ENCODE assay signal across 8 mouse cellular contexts in the genomic region with DNA sequence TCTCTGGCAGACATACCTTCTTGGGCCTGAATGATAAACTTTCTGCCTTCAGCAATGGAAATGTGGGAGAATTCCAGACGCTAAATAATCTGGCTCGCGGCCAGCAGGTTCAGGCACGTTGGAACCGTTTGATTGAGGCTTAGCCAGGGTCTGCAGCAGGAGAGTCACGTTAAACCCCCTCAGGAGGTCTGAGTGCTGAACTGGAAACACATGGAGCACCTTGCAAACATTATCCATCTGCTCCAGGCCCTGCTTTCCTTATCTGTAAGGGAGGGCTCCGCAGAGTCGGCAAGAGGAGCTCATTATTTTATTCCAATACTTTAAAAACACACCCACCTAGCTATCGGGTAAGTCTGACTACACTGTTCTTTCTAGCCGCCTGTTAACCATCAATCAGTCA. TPM values are rescaled to one million over a fixed set of nuclear protein-coding genes. Genes with fewer than 3 reads are reported as not detected.
A peak's percentile ranks its signal among the peaks of the same experiment; 100 is the strongest.
DNase-seq lines count a peak whose midpoint lies in the region; ATAC-seq lines count a peak whose summit lies in the region.
"Had no signal": no experiment of that assay in that cellular context is flagged by ENCODE, and none has a peak within 500 bp of the region (broad histone marks: within the 10 kb centered on the region; RNA-seq: fewer than 3 reads in every experiment).

No protein-coding gene starts in this region.

- peak overlapping the region; percentile 39; the same call in 1 of the 2 replicates for H3K27ac ChIP-seq in lung, embryonic 16.5 days (ENCODE audit: low read length)
- H3K27ac ChIP-seq in limb, embryonic 15.5 days: peak overlapping the region; percentile 33; the same call in 1 of the 2 replicates

- no peak for DNase-seq in lung, postnatal 10 days
- DNase-seq in forelimb bud, embryonic 11.5 days (ENCODE audit: low read depth, low spot score): peak; percentile 86
- DNase-seq in testis, postnatal 14 days (ENCODE audit: low spot score): no peak
- DNase-seq in spleen, adult 18-20 months: no peak
- DNase-seq: cerebellum, adult 11-12 months had no signal

- H3K9me3 ChIP-seq in lung, embryonic 16.5 days (ENCODE audit: control insufficient read depth, low read length): no peaks in the 10 kb centered on the region
- no peaks in the 10 kb centered on the region for H3K9me3 ChIP-seq in limb, embryonic 15.5 days

- H3K36me3 ChIP-seq in lung, embryonic 16.5 days (ENCODE audit: control insufficient read depth, insufficient read depth, low read length): no peaks in the 10 kb centered on the region
- H3K36me3 ChIP-seq in limb, embryonic 15.5 days: no peaks in the 10 kb centered on the region

- ATAC-seq in lung, embryonic 16.5 days (ENCODE audit: low read depth): peak; percentile 71; the same call in 1 of the 2 replicates
- peak; percentile 74; the same call in 1 of the 2 replicates for ATAC-seq in limb, embryonic 15.5 days (ENCODE audit: insufficient number of reproducible peaks, low FRiP score, low TSS enrichment, low read depth)
- no peak for ATAC-seq in CD4-positive, CD25-positive, alpha-beta regulatory T cell, adult 4 months

- no peaks in the 10 kb centered on the region for H3K27me3 ChIP-seq in lung, embryonic 16.5 days (ENCODE audit: control insufficient read depth, insufficient read depth, low read depth, low read length)
- no peaks in the 10 kb centered on the region for H3K27me3 ChIP-seq in limb, embryonic 15.5 days

- no peak overlapping the region for H3K4me2 ChIP-seq in lung, embryonic 16.5 days (ENCODE audit: low read depth, low read length)
- H3K4me2 ChIP-seq in limb, embryonic 15.5 days: no peak overlapping the region

- no peak overlapping the region for H3K4me3 ChIP-seq in lung, embryonic 16.5 days (ENCODE audit: low read length)
- H3K4me3 ChIP-seq in limb, embryonic 15.5 days: no peak overlapping the region

- no peak overlapping the region for H3K9ac ChIP-seq in lung, embryonic 16.5 days (ENCODE audit: low read length)
- no peak overlapping the region for H3K9ac ChIP-seq in limb, embryonic 15.5 days

- H3K4me1 ChIP-seq in lung, embryonic 16.5 days (replicated peaks; ENCODE audit: control insufficient read depth, insufficient read depth, low read length): peaks cover 19% of the 10 kb centered on the region
- H3K4me1 ChIP-seq in limb, embryonic 15.5 days: peaks cover 24% of the 10 kb centered on the region

- WGBS in lung, embryonic 16.5 days: 10% methylated on average over 10 of the region's 10 CpGs
- 3% methylated on average over 10 of the region's 10 CpGs for WGBS in limb, embryonic 15.5 days

RNA-seq across cellular contexts. Expression of a gene that starts 52.3 kb away (rescaled TPM):
- 9.0 and 10.5 TPM in 2 replicates for polyA plus RNA-seq in lung, embryonic 16.5 days (2015; fragmentation: Nextera tagmentation; extraction: Ambion mirVana)
- polyA plus RNA-seq in limb, embryonic 15.5 days (2015; fragmentation: Nextera tagmentation; extraction: Ambion mirVana): 23.5 and 31.7 TPM in 2 replicates
- polyA plus RNA-seq in CD4-positive, CD25-positive, alpha-beta regulatory T cell, adult 4 months (2017; shearing (Covaris generic)): not detected
